8 mouse cellular contexts compared by ENCODE assay signal in genomic region chr5:137785164-137786031, GRCm38 (mm10). TPM values are rescaled to one million over a fixed set of nuclear protein-coding genes. Genes with fewer than 3 reads are reported as not detected.
DNase-seq lines count a peak whose midpoint lies in the region; ATAC-seq and TF ChIP-seq lines count a peak whose summit lies in the region.

No protein-coding gene starts in this region.

- H3K4me2 ChIP-seq in limb, embryonic 14.5 days (replicated peaks; ENCODE audit: low read depth, low read length, severe bottlenecking): peak overlapping the region; percentile 83
- H3K4me2 ChIP-seq in midbrain, embryonic 15.5 days: peak overlapping the region; percentile 91

- TF ChIP-seq RAD21 in MEL (IDR thresholded peaks at IDR 0.05; ENCODE audit: low read depth, low read length): no peak

- H3K27ac ChIP-seq in MEL (ENCODE audit: control insufficient read depth, low read depth, low read length): peak overlapping the region; percentile 98
- H3K27ac ChIP-seq in embryonic fibroblast, embryonic 13.5 days (ENCODE audit: insufficient read depth, low read length): peak overlapping the region; percentile 84
- H3K27ac ChIP-seq in hindbrain, embryonic 10.5 days: peak overlapping the region; percentile 99
- peak overlapping the region; percentile 98 for H3K27ac ChIP-seq in limb, embryonic 14.5 days (replicated peaks; ENCODE audit: low read depth, low read length)
- H3K27ac ChIP-seq in midbrain, embryonic 15.5 days: peak overlapping the region; percentile 99

- no peak for TF ChIP-seq CTCF in MEL (IDR thresholded peaks at IDR 0.05 in 2 of 3, conservative IDR thresholded peaks at IDR 0.05 in 1 of 3; ENCODE audit: control insufficient read depth in 1 of 3, insufficient read depth in 1 of 3, low read depth in 2 of 3, low read length in 3 of 3, poor library complexity in 1 of 3, severe bottlenecking in 1 of 3)
- no peak for TF ChIP-seq CTCF in embryonic fibroblast, embryonic 13.5 days (IDR thresholded peaks at IDR 0.05; ENCODE audit: borderline replicate concordance, insufficient read depth, low read length)

- H3K79me2 ChIP-seq in MEL (ENCODE audit: control insufficient read depth, insufficient read depth, low read length, poor library complexity): peaks cover 37% of the 10 kb centered on the region

- H3K4me1 ChIP-seq in MEL (ENCODE audit: control insufficient read depth in 1 of 2, insufficient read depth in 2 of 2, low read length in 2 of 2): peaks cover 0 to 20% of the 10 kb centered on the region in 2 experiments; a peak in 2 of 4 replicates
- peaks cover 4% of the 10 kb centered on the region; the same call in 1 of the 2 replicates for H3K4me1 ChIP-seq in embryonic fibroblast, embryonic 13.5 days (ENCODE audit: control insufficient read depth, insufficient read depth, low read length)
- H3K4me1 ChIP-seq in hindbrain, embryonic 10.5 days (replicated peaks): peaks cover 53% of the 10 kb centered on the region
- H3K4me1 ChIP-seq in limb, embryonic 14.5 days (ENCODE audit: control insufficient read depth, insufficient read depth, low read length): peaks cover 32% of the 10 kb centered on the region
- peaks cover 50% of the 10 kb centered on the region for H3K4me1 ChIP-seq in midbrain, embryonic 15.5 days

- H3K36me3 ChIP-seq in MEL (ENCODE audit: control insufficient read depth in 1 of 2, insufficient read depth in 2 of 2, low read length in 2 of 2): peaks cover 3 to 18% of the 10 kb centered on the region in 2 experiments
- H3K36me3 ChIP-seq in hindbrain, embryonic 10.5 days: peaks cover 48% of the 10 kb centered on the region
- peaks cover 44% of the 10 kb centered on the region for H3K36me3 ChIP-seq in limb, embryonic 14.5 days (ENCODE audit: control insufficient read depth, insufficient read depth, low read length)
- peaks cover 12% of the 10 kb centered on the region; the same call in 1 of the 2 replicates for H3K36me3 ChIP-seq in midbrain, embryonic 15.5 days (replicated peaks)

- no peak; a peak in 1 of 4 replicates for TF ChIP-seq POLR2A in MEL (IDR thresholded peaks at IDR 0.05; ENCODE audit: control insufficient read depth in 1 of 2, insufficient read depth in 1 of 2, low read depth in 1 of 2, low read length in 2 of 2, poor library complexity in 1 of 2)
- TF ChIP-seq POLR2A in embryonic fibroblast, embryonic 13.5 days (IDR thresholded peaks at IDR 0.05; ENCODE audit: low read depth, low read length): no peak; the same call in 1 of the 2 replicates
- TF ChIP-seq POLR2A in limb, embryonic 14.5 days (IDR thresholded peaks at IDR 0.05; ENCODE audit: borderline replicate concordance, extremely low read depth, insufficient read depth, insufficient read length): no peak

- peak; percentile 21 to 35 for DNase-seq in layer of hippocampus, postnatal 25 days (ENCODE audit: extremely low spot score in 1 of 2, low spot score in 1 of 2)
- no peak for DNase-seq in layer of hippocampus, adult 8-10 months (ENCODE audit: low spot score in 2 of 2)
- DNase-seq in MEL (ENCODE audit: low read depth, low spot score): peak; percentile 50
- DNase-seq in hindbrain, embryonic 10.5 days (ENCODE audit: low spot score): peak; percentile 40
- DNase-seq in limb, embryonic 14.5 days (ENCODE audit: low spot score): peak; percentile 38
- DNase-seq in layer of hippocampus, adult 9-11 months: no peak

- no peak for TF ChIP-seq EP300 in MEL (IDR thresholded peaks at IDR 0.05; ENCODE audit: low read depth in 1 of 2, low read length in 2 of 2)

- ATAC-seq in limb, embryonic 14.5 days (ENCODE audit: low FRiP score, low read depth): no peak
- peak; percentile 16 for ATAC-seq in midbrain, embryonic 15.5 days (replicated peaks)

- 3% methylated on average over 61 of the region's 62 CpGs for WGBS in hindbrain, embryonic 10.5 days
- WGBS in limb, embryonic 14.5 days: 2% methylated on average over 43 of the region's 62 CpGs
- WGBS in midbrain, embryonic 15.5 days: 2% methylated on average over 48 of the region's 62 CpGs

- H3K9ac ChIP-seq in MEL (ENCODE audit: control insufficient read depth, low read depth, low read length, poor library complexity, severe bottlenecking): peak overlapping the region; percentile 98
- H3K9ac ChIP-seq in limb, embryonic 14.5 days (ENCODE audit: low read depth, low read length, severe bottlenecking): peak overlapping the region; percentile 83
- H3K9ac ChIP-seq in midbrain, embryonic 15.5 days: peak overlapping the region; percentile 88

- no peaks in the 10 kb centered on the region for H3K9me3 ChIP-seq in MEL (replicated peaks; ENCODE audit: insufficient read depth, low read length)
- 0 out of 2 replicates have a peak, but pooled peaks cover 2% of the 10 kb centered on the region for H3K9me3 ChIP-seq in hindbrain, embryonic 10.5 days
- H3K9me3 ChIP-seq in limb, embryonic 14.5 days (ENCODE audit: control insufficient read depth, low read length): no peaks in the 10 kb centered on the region
- H3K9me3 ChIP-seq in midbrain, embryonic 15.5 days: no peaks in the 10 kb centered on the region

- peak overlapping the region; percentile 73 to 88 for H3K4me3 ChIP-seq in MEL (ENCODE audit: control insufficient read depth in 1 of 2, insufficient read depth in 1 of 2, low read depth in 2 of 2, low read length in 2 of 2)
- peak overlapping the region; percentile 71 for H3K4me3 ChIP-seq in embryonic fibroblast, embryonic 13.5 days (ENCODE audit: insufficient read depth, low read length)
- peak overlapping the region; percentile 95 for H3K4me3 ChIP-seq in hindbrain, embryonic 10.5 days
- peak overlapping the region; percentile 87 for H3K4me3 ChIP-seq in limb, embryonic 14.5 days (replicated peaks; ENCODE audit: low read length)
- peak overlapping the region; percentile 72 for H3K4me3 ChIP-seq in midbrain, embryonic 15.5 days

- H3K27me3 ChIP-seq in MEL (ENCODE audit: control insufficient read depth in 1 of 2, insufficient read depth in 2 of 2, low read length in 2 of 2): no peaks in the 10 kb centered on the region
- H3K27me3 ChIP-seq in hindbrain, embryonic 10.5 days (ENCODE audit: insufficient read depth, poor library complexity, severe bottlenecking): peaks cover 18% of the 10 kb centered on the region
- H3K27me3 ChIP-seq in limb, embryonic 14.5 days (ENCODE audit: control insufficient read depth, insufficient read depth, low read length): no peaks in the 10 kb centered on the region
- no peaks in the 10 kb centered on the region for H3K27me3 ChIP-seq in midbrain, embryonic 15.5 days (replicated peaks)

RNA-seq across cellular contexts. Expression of gene Mepce, which starts 2.1 kb away (rescaled TPM):
- 10 to 100 TPM; 40.1 to 42.8 TPM for total RNA-seq in layer of hippocampus, postnatal 25 days (2021)
- 10 to 100 TPM; 44.6 to 52.9 (median 48.3) TPM for total RNA-seq in layer of hippocampus, adult 8-10 months (2022)
- 49.1 and 58.7 TPM in 2 replicates for total RNA-seq in MEL (2012; rRNA removed)
- polyA plus RNA-seq in MEL (2012; ENCODE audit: insufficient read depth in 1 of 2, insufficient read length in 2 of 2, low read depth in 1 of 2, low replicate concordance in 2 of 2, missing spikeins in 1 of 2): 10 to 100 TPM in 1 of 2 experiments, not detected in 1; 74.2 TPM
- 27.7 and 34.8 TPM in 2 replicates for polyA plus RNA-seq in embryonic fibroblast, embryonic 13.5 days (2011; ENCODE audit: insufficient read length, low read depth, missing spikeins)
- polyA plus RNA-seq in hindbrain, embryonic 10.5 days (2016; fragmentation: Nextera tagmentation; extraction: Ambion mirVana): 12.6 TPM in 2 replicates
- polyA plus RNA-seq in limb, embryonic 14.5 days (2012; rRNA removed): 42.0 and 42.3 TPM in 2 replicates
- polyA plus RNA-seq in limb, embryonic 14.5 days (2014; fragmentation: Nextera tagmentation; extraction: Ambion mirVana): 13.9 and 16.7 TPM in 2 replicates
- 10.7 and 10.8 TPM in 2 replicates for polyA plus RNA-seq in midbrain, embryonic 15.5 days (2015; fragmentation: Nextera tagmentation; extraction: Ambion mirVana)

RNA-seq across cellular contexts. Expression of gene Zcwpw1, which starts 2.2 kb away (rescaled TPM):
- total RNA-seq in layer of hippocampus, postnatal 25 days (2021): 1 to 10 TPM; 6.1 to 6.2 TPM
- 1 to 10 TPM; 6.7 to 9.1 (median 7.5) TPM for total RNA-seq in layer of hippocampus, adult 8-10 months (2022)
- total RNA-seq in MEL (2012; rRNA removed): 5.6 and 11.1 TPM in 2 replicates
- polyA plus RNA-seq in MEL (2012; ENCODE audit: insufficient read depth in 1 of 2, insufficient read length in 2 of 2, low read depth in 1 of 2, low replicate concordance in 2 of 2, missing spikeins in 1 of 2): 10 to 100 TPM in 1 of 2 experiments, not detected in 1; 16.0 TPM
- polyA plus RNA-seq in embryonic fibroblast, embryonic 13.5 days (2011; ENCODE audit: insufficient read length, low read depth, missing spikeins): 3.5 and 7.1 TPM in 2 replicates
- polyA plus RNA-seq in hindbrain, embryonic 10.5 days (2016; fragmentation: Nextera tagmentation; extraction: Ambion mirVana): 11.9 and 13.9 TPM in 2 replicates
- polyA plus RNA-seq in limb, embryonic 14.5 days (2012; rRNA removed): 19.4 and 30.1 TPM in 2 replicates
- 17.3 and 18.5 TPM in 2 replicates for polyA plus RNA-seq in limb, embryonic 14.5 days (2014; fragmentation: Nextera tagmentation; extraction: Ambion mirVana)
- polyA plus RNA-seq in midbrain, embryonic 15.5 days (2015; fragmentation: Nextera tagmentation; extraction: Ambion mirVana): 10.5 and 11.9 TPM in 2 replicates

RNA-seq across cellular contexts. Expression of gene Ppp1r35, which starts 6.7 kb away (rescaled TPM):
- total RNA-seq in layer of hippocampus, postnatal 25 days (2021): 10 to 100 TPM; 24.7 to 26.2 TPM
- 10 to 100 TPM; 11.5 to 16.3 (median 14.1) TPM for total RNA-seq in layer of hippocampus, adult 8-10 months (2022)
- total RNA-seq in MEL (2012; rRNA removed): 35.0 and 35.8 TPM in 2 replicates
- polyA plus RNA-seq in MEL (2012; ENCODE audit: insufficient read depth in 1 of 2, insufficient read length in 2 of 2, low read depth in 1 of 2, low replicate concordance in 2 of 2, missing spikeins in 1 of 2): 10 to 100 TPM in 1 of 2 experiments, not detected in 1; 46.2 TPM
- polyA plus RNA-seq in embryonic fibroblast, embryonic 13.5 days (2011; ENCODE audit: insufficient read length, low read depth, missing spikeins): 11.5 and 14.6 TPM in 2 replicates
- polyA plus RNA-seq in hindbrain, embryonic 10.5 days (2016; fragmentation: Nextera tagmentation; extraction: Ambion mirVana): 51.4 and 78.3 TPM in 2 replicates
- 45.2 and 46.8 TPM in 2 replicates for polyA plus RNA-seq in limb, embryonic 14.5 days (2012; rRNA removed)
- polyA plus RNA-seq in limb, embryonic 14.5 days (2014; fragmentation: Nextera tagmentation; extraction: Ambion mirVana): 37.6 and 44.9 TPM in 2 replicates
- 37.3 and 45.0 TPM in 2 replicates for polyA plus RNA-seq in midbrain, embryonic 15.5 days (2015; fragmentation: Nextera tagmentation; extraction: Ambion mirVana)

RNA-seq across cellular contexts. Expression of gene Tsc22d4, which starts 39.9 kb away (rescaled TPM):
- 100 to 1,000 TPM; 203 to 214 TPM for total RNA-seq in layer of hippocampus, postnatal 25 days (2021)
- 100 to 1,000 TPM; 146 to 236 (median 178) TPM for total RNA-seq in layer of hippocampus, adult 8-10 months (2022)
- 52.7 and 58.3 TPM in 2 replicates for total RNA-seq in MEL (2012; rRNA removed)
- polyA plus RNA-seq in MEL (2012; ENCODE audit: insufficient read depth in 1 of 2, insufficient read length in 2 of 2, low read depth in 1 of 2, low replicate concordance in 2 of 2, missing spikeins in 1 of 2): 100 to 1,000 TPM in 1 of 2 experiments, not detected in 1; 203 TPM
- 66.6 and 71.5 TPM in 2 replicates for polyA plus RNA-seq in embryonic fibroblast, embryonic 13.5 days (2011; ENCODE audit: insufficient read length, low read depth, missing spikeins)
- polyA plus RNA-seq in hindbrain, embryonic 10.5 days (2016; fragmentation: Nextera tagmentation; extraction: Ambion mirVana): 82.5 and 86.0 TPM in 2 replicates
- polyA plus RNA-seq in limb, embryonic 14.5 days (2012; rRNA removed): 89.1 and 111 TPM in 2 replicates
- 151 and 164 TPM in 2 replicates for polyA plus RNA-seq in limb, embryonic 14.5 days (2014; fragmentation: Nextera tagmentation; extraction: Ambion mirVana)
- polyA plus RNA-seq in midbrain, embryonic 15.5 days (2015; fragmentation: Nextera tagmentation; extraction: Ambion mirVana): 58.0 and 59.8 TPM in 2 replicates

RNA-seq across cellular contexts. Expression of gene Nyap1, which starts 44.0 kb away (rescaled TPM):
- 10 to 100 TPM; 63.9 to 65.5 TPM for total RNA-seq in layer of hippocampus, postnatal 25 days (2021)
- 10 to 100 TPM; 64.7 to 77.5 (median 68.4) TPM for total RNA-seq in layer of hippocampus, adult 8-10 months (2022)
- 0.39 and 0.42 TPM in 2 replicates for total RNA-seq in MEL (2012; rRNA removed)
- polyA plus RNA-seq in MEL (2012; ENCODE audit: insufficient read depth in 1 of 2, insufficient read length in 2 of 2, low read depth in 1 of 2, low replicate concordance in 2 of 2, missing spikeins in 1 of 2): 1 to 10 TPM in 1 of 2 experiments, not detected in 1; 1.1 TPM
- 5.7 and 7.0 TPM in 2 replicates for polyA plus RNA-seq in embryonic fibroblast, embryonic 13.5 days (2011; ENCODE audit: insufficient read length, low read depth, missing spikeins)
- 4.7 and 9.5 TPM in 2 replicates for polyA plus RNA-seq in hindbrain, embryonic 10.5 days (2016; fragmentation: Nextera tagmentation; extraction: Ambion mirVana)
- polyA plus RNA-seq in limb, embryonic 14.5 days (2012; rRNA removed): 19.7 and 25.0 TPM in 2 replicates
- 1.2 and 1.4 TPM in 2 replicates for polyA plus RNA-seq in limb, embryonic 14.5 days (2014; fragmentation: Nextera tagmentation; extraction: Ambion mirVana)
- polyA plus RNA-seq in midbrain, embryonic 15.5 days (2015; fragmentation: Nextera tagmentation; extraction: Ambion mirVana): 58.6 and 61.2 TPM in 2 replicates

Comparison
In these comparisons a context has a peak if more than half of its experiments do, and no peak if none do; other contexts are left out.
1. DNase-seq: peak in layer of hippocampus, postnatal 25 days (2 of 2), MEL (single experiment), hindbrain, embryonic 10.5 days (single experiment) and limb, embryonic 14.5 days (single experiment); none in layer of hippocampus, adult 8-10 months (0 of 2) and layer of hippocampus, adult 9-11 months (single experiment).
2. Peak in every context shown above with its lines, with median percentiles within 50 percentile points of each other: H3K27ac ChIP-seq, H3K4me3 ChIP-seq and H3K9ac ChIP-seq.